Mouse (Mus musculus): Measurements from ENCODE around the gene Nudc.

DNA sequence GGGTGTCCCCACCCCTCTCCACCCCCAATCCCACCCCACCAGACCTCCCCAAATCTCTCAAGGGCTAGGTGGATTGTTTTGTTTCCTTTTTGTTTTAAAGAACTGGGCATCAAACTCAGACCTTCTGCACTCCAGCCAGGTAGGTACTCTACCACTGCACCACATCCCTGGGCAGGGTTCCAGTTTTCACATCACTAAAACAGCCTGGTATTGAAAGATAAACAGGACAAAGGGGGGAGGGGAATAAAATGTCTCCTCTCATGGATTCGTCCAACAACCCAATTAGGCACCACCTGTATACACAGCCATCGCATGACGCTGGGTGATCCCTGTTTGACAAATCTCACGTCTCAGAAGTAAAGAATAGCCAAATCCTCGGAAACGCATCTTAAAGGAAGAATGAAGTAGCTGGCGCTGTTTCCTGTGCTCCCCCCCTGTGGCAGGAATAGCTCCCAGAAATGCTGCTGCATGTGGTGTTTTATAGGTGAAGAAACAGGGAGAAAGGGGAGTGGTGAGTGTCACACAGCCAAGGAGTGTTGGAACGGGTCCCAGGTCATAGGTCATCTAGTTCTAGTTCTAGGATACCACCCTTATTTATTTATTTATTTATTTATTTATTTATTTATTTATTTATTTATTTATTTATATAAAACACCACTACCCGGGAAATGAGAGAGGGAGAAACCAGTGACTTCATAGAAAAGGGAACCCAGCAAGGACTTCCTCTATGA is 40.9 kb downstream of the Nudc start:
- TF ChIP-seq POLR2A (IDR thresholded peaks at IDR 0.05; ENCODE audit: insufficient read length, low read depth) (no peak), USF1 (IDR thresholded peaks at IDR 0.05; ENCODE audit: low read depth) (no peak), TCF12 (IDR thresholded peaks at IDR 0.05; ENCODE audit: insufficient read depth, poor library complexity, severe bottlenecking) (no peak), MYOD1 (IDR thresholded peaks at IDR 0.05; ENCODE audit: control insufficient read depth in 1 of 3, insufficient read length in 2 of 3, low read depth in 2 of 3) (no peak), MYOG (IDR thresholded peaks at IDR 0.05; ENCODE audit: control insufficient read depth in 1 of 3, insufficient read depth in 1 of 3, insufficient read length in 2 of 3, low read depth in 2 of 3) (no peak), MAX (IDR thresholded peaks at IDR 0.05; ENCODE audit: low read depth) (no peak), POLR2AphosphoS2 (IDR thresholded peaks at IDR 0.05; ENCODE audit: insufficient read length, low read depth) (no peak), E2F4 (IDR thresholded peaks at IDR 0.05; ENCODE audit: insufficient read depth) (no peak), CEBPB (IDR thresholded peaks at IDR 0.05; ENCODE audit: insufficient read depth, poor library complexity, severe bottlenecking) (no peak), SRF (IDR thresholded peaks at IDR 0.05; ENCODE audit: control insufficient read depth, insufficient read length, low read depth) (no peak), TCF3 (IDR thresholded peaks at IDR 0.05; ENCODE audit: insufficient read length, low read depth) (no peak), REST (IDR thresholded peaks at IDR 0.05; ENCODE audit: insufficient read depth, insufficient read length) (no peak)

All from myocyte (in vitro differentiated cells).